Mouse (Mus musculus) naive thymus-derived CD4-positive, alpha-beta T cell, adult 2 months (primary cell): ENCODE measurements around the gene A3galt2.

Experiments
- DNase-seq: peaks from one replicate; pipeline ENCODE4 v3.0.0-alpha.2; 2011; ENCODE audit warnings: low read depth

A3galt2 gene

DNA sequence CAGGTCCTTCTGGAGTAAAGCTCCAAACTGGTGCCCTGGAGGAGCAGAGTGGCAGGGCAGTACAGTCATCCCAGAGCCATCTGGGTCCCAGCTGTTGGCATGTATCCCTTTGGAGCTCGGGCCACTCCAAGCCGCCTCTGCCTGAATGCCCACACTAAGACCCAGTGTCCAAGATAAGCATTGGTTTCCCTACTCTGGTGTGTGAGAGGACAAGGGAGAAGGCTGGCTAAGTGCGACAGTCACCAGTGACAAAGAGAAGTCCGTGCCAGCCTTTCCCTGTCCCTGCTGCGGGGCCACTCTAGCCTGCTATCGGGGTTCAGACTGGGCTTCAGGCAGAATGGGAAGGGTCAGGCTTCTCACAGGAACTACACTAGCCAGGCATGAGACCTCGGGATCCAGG is 736 bp downstream of the A3galt2 start:
- DNase-seq = no peak

- no peak for DNase-seq
Observed at GRCm38 (mm10) chr4:128759214-128759613, 4.0 kb downstream of the A3galt2 start.

DNA sequence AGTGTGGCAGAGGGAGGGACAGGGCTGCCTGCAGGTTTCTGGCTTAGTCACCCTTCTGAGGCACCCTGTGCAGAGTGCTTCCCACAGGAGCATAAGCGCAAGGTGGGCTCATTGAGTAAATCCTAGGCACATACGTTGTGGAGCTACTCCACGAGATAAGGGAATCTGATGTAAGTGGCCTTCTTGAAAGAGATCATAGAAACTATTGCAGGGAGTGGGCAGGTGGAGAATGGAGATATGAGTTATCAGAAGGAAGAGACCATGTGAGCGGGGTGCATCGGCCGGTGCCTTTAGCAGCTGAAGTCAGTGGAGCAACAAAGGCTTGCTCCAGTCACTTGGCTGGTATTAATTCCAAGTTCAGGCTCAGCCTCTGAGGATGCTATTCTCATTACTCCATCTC is 4.9 kb downstream of the A3galt2 start:
- DNase-seq = no peak

DNA sequence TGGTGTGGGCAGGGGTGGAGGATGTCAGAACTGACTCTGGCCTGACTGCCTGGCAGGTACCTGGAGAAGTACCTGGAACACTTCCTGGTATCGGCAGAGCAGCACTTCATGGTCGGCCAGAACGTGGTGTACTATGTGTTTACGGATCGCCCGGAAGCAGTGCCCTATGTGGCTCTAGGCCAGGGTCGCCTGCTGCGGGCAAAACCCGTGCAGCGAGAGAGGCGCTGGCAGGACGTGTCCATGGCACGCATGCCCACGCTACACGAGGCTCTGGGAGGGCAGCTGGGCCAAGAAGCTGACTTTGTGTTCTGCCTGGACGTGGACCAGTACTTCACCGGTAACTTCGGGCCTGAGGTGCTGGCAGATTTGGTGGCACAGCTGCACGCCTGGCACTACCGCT is 11.8 kb downstream of the A3galt2 start:
- DNase-seq = no peak

GRCm38 (mm10) chr4:128768120-128768519 is 13.0 kb downstream of the A3galt2 start:
- no peak for DNase-seq

GRCm38 (mm10) chr4:128769569-128770355 is 14.6 kb downstream of the A3galt2 start:
- DNase-seq = no peak

DNA sequence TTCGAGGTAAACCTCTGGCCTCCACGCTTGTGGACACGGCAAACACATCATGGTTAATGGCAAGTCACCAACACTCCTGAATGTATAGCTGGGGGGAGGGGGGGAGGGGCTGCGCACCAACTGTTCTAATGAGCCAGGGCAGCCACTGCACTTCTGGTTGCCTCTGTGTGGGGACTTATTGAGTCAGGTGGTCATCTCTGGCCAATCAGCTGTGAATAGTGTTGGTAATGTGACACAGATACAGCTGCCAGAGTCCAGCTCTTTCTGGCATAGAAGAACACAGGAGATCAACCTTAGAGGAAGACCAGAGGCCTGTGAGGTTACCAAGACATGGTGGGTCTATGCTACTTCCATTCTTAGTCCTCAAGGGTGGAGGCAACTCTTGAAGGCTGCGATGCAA is 15.5 kb downstream of the A3galt2 start:
- no peak for DNase-seq

DNA sequence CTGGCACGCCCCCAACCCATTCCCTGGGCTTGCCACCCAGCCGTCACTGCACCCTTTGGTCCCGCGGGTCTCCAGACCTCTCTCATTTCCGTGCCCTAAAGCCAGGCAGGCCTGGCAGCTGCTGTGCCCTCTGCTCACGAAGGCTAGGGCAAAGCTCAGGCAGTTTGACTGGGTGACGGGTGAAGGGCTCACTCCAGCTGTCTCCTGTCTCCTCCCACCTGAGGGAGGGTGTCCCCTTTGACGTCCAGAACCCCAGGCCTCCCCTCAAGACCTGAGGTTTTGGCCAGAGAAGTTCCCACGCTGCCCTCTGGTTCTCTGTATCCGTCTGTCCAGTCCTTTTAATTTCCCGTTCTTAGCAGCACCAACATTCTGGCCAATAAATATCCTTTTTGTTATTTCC is 18.7 kb downstream of the A3galt2 start:
- no peak for DNase-seq

- DNase-seq = peak; percentile 76
Observed at GRCm38 (mm10) chr4:128774467-128774866, 19.3 kb downstream of the A3galt2 start.

- DNase-seq = peak; percentile 80
Observed at GRCm38 (mm10) chr4:128776568-128777289, 21.6 kb downstream of the A3galt2 start.

- DNase-seq = no peak
Observed at GRCm38 (mm10) chr4:128777593-128777992, 22.4 kb downstream of the A3galt2 start.

DNA sequence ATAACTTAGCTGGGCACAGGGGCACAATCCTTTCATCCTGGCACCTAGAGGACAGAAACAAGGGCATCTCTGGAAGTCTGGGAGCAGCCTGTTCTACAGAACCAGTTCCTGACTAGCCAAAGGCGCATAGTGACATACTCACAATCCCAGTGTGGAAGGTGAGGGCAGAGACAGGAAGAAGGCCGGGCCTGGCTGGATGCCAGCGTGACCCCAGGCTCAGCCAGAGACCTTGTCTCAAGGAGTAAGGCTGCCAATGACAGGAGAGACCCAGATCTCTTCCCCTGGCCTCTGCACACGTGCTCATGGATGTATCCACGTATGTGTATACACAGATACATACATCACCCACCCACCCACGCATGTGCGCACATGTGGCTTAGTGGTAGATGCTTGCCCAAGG is 26.9 kb downstream of the A3galt2 start:
- DNase-seq = no peak

DNA sequence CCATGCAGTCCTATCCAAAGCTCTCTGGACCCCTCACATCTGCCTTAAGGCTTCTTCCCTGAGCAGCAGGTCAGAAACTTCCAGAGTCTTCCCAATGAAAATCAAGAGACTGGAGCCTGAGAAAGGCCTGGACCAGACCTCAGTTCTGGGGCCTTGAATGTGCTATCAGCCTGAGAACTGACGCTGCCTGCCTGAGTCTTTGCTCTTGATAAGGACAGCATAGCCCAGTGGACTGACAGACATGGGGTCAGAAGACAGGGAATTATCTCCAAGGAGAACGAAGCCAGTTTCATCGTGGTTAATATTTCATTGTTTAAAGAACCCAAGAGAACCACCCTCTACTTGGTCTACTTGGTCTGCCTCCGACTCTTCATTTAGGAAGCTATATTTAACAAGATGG is 27.5 kb downstream of the A3galt2 start:
- DNase-seq = no peak

DNA sequence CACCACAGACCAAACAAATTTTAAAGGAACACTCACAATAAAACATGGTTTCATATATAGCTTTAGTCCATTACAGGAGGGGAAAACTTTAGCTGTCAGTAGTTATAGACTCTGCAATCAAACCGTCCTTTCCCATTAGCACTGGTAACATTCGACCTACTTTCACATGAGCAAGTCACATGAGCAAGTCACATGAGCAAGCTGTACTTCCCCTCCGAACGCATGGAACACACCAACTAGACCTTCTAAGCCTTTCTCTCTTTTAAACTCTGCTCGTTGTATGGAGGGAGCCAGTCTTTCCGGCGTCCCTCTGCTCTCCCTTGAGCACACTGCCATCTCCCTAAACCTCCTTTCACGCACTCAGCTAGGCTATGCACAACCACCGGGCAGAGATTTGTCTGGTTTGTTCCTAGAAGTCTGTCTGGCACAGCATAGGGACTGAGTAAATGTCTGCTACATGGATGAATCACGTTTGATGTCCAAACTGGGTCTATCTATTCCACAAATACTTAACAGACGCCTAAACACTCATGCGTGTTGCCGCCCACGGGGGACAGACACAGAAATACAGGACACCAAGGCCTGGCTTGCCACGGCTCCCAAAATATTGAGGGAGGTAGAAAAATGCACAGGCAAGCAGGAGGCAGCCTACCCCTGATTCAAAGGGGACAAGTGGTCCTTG is 29.9 kb downstream of the A3galt2 start:
- DNase-seq = no peak

DNA sequence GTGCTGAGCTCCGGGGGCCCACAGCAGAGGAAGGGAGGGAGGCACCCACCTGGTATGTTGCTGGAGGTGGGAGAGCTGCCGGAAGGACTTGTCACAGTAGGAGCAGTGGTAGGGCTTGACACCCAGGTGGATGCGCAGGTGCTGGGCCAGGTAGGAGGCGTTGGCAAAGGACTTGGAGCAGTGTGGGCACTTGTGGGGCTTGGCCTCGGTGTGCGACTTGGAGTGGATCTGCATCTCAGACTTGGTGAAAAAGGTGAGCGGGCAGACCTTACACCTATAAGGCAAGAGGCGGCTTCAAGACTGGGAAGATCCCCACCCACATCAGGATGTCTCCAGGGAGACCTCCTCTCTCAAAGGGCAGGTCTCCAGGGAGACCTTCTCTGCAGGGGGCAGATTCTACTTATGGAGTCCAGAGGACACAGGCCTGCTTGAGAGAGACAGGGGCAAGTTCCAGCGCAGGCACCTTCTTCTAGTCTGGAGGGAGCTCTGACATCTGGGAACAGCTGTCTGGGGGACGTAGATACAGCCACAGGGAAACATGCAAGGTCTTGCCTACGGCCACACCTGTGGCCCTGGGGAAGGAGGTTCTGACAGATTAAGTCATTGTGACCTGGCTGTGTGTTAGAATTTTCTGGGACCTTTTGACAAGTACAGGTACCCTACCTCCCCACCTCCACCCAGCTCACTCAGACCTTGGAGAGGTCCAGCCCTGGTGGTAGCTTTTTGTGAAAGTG is 30.9 kb downstream of the A3galt2 start:
- no peak for DNase-seq

- no peak for DNase-seq
Observed at GRCm38 (mm10) chr4:128787023-128787939, 32.1 kb downstream of the A3galt2 start.

- DNase-seq = no peak
Observed at GRCm38 (mm10) chr4:128788108-128788507, 32.9 kb downstream of the A3galt2 start.

DNA sequence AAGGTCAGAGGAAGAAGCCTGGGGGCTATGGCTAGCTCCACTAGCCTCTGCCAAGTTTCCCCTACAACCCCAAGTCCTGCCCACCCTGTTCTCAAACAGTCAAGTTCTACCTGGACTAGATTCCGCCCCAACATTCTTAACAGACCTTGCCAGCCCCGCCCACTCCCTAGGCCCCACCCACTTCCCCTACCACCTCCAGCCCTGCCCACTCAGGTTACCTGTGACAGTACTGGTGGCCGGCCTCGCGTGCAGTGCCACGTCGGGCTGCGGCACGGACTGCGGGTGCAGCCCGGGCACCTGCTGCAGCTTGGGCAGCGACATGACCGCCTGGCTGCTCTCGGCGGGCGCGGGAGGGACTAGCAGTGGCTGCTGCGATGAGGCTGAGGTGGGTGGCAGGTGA is 34.5 kb downstream of the A3galt2 start:
- DNase-seq = no peak

- no peak for DNase-seq
Observed at GRCm38 (mm10) chr4:128793710-128794109, 38.5 kb downstream of the A3galt2 start.

GRCm38 (mm10) chr4:128794198-128794597 is 39.0 kb downstream of the A3galt2 start:
- DNase-seq = no peak

GRCm38 (mm10) chr4:128795596-128795995 is 40.4 kb downstream of the A3galt2 start:
- DNase-seq = no peak
